Mouse (Mus musculus) right cerebral cortex, postnatal 10 days (tissue): ENCODE measurements around the gene Itpr1.
A peak's percentile ranks its signal among the peaks of the same experiment; 100 is the strongest.

Experiments used
- DNase-seq, 2 experiments: peaks; one replicate each; pipeline ENCODE4 v3.0.0; 2021; ENCODE audit warnings: low spot score in 2 of 2

Itpr1 gene

DNA sequence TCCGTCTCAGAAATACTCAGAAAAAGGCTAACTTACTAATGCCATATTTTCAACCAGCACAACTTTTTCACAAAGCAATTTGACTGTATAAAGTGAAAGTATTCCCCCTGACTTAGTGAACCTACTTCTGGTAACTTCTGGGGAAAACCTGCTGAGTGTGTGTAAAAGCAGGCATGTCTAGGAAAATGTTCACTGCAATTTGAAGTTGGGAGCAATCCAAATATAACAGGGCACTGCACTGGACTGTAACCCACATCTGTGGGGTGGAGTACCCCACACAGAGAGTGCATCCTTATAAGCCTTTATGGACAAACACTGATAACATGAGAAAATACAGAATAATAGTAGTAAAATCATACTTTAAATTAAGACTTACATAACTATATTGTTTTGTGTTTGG is 303.4 kb downstream of the Itpr1 start:
- no peak for DNase-seq

DNA sequence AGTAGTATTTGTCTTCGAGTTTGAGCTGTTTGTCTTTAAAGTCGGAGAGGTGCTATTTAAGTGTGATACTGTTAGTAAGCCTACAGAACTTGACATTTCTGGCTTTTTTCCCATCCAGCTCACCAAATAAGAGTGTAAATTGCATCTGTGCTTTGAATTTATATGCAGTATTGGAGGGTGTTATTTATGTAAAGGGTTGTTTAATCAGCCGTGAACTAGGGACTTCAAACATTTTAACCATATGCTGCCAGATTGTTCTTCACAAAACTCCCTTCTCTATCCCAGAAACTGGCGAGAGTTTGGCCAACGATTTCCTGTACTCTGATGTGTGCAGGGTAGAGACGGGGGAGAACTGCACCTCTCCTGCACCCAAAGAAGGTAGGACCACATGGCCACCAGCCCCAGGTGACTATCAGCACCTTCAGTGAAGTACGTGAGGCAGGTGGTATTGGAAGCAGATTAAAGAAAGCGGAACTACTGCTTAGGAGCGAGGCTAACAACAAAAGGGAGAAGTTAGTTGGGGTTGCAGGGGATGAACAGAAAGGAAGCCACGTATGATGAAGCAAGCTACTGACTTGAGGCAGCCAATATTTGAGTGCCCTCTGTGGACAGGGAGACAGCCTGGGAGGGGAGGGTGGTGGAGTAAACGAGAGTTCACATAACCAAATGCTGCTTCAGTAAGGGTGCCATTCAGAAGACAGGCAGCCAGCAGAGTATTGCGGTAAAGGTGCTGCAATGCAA is 304.5 kb downstream of the Itpr1 start:
- DNase-seq, result no peak

DNA sequence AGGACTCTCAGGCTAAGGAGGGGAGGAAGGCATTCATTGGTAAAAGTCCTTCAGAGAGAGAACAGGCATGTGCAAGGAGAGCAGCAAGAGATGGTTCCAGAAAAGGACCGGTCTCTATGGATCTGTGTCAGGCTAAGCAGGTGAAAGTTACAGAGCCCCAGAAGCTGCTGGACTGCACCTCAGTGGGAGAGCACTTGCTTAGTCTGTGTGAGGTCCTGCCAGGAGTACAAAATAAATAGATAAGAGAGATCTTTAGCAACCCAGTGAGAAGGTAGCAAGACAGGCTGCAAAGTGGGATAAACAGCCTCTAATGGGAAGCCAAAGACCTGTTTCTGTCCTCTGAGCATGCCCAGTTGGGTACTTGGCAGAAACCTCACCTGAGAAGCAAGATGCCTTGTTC is 305.1 kb downstream of the Itpr1 start:
- no peak for DNase-seq

DNA sequence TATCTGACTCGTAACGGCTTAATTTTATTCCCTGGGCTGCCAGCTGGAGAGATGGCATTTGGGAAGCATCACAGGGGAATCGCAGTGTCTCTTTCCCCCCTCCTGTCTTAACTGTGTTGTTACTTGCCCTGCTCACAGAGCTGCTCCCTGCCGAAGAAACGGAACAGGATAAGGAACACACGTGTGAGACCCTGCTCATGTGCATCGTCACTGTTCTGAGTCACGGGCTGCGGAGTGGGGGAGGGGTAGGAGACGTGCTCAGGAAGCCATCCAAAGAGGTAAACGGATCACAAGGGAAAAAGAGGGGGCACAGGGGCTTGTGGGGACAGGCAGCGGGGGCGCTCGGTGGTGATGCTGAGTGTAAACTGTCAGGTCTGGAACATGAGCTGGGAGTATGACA is 305.7 kb downstream of the Itpr1 start:
- DNase-seq, result peak in 1 of 2 experiments; percentile 35

DNA sequence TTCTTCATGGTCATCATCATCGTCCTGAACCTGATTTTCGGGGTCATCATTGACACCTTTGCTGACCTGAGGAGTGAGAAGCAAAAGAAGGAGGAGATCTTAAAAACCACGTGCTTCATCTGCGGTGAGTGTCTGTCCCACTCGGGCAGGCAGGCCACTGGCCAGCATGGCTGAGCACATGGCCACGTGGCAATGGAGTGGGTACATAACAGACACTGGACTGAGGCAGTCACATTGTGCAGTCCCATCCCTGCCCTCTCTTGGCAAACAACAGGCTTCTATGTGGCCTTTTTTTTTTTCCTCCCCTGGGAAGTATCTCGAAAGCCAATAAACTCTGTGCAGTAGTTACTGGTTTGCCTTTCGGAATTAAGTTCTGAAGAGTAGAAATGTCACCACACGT is 306.4 kb downstream of the Itpr1 start:
- no peak for DNase-seq

DNA sequence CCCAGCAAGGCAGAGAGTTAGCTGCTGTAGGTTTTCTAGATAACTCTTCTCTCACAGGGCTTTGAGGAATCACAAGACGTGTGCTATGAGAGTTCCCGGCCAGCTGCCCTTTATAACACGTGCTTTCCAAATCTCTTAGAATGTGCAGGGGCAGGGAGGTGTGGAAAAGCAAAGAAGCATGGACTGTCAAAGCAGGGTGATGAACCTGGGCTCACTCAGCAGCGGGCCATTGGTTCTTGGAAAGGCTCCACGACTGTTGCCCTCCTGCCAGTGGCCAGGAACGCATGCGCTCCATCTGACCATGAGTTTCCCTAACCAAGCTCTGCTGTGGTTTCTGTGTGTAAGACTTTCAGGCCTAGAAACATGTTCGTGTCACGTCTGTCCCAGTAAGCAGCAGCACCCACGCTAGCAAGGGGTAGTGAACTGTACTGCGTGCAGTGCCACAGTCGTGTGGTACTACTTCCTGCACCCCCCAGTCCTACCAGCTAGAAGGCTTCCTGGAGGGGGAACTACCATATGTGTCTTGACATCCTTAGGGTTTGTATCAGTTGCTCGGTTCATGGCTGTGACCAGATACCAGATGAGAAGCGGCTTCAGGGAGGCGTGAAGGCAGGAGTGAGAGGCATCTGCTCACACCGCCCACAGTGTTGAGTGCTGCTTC is 311.2 kb downstream of the Itpr1 start:
- DNase-seq, result no peak

DNA sequence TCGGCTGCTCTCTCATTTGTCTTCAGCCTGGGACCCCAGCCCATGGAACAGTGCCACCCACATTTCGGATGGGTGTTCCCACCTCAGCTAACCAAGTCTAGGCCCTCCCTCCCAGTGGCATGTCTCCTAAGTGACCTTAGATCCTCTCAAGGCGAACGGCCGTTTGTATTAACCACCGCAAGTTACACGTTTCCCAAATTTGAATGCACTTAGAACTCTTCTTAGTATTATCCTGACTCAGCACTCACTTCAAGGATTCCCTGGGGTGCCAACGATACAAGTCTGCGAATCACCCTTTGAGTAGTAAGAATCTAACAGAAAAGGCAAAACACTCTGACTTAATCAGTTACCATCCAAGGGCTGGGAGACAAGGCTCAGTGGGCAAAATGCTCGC is 311.7 kb downstream of the Itpr1 start:
- no peak for DNase-seq

DNA sequence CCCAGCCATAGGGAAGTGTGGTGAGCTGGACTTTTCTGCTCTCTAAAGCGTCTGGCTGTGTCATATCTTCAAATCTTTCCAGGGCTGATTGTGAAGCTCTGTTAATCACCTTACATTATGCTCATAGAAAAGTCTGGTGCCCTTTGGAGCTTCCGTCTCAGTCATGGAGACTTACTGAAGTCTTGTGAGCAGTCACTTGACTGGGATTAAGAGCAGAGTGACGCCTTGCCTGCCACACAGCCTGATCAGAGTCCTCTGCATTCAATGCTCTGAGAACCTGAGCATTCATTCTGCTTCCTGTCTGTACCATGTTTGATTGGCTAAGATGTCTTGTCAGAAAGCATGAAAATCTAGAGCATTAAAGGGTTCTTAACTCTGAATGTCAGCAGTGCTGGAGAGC is 314.7 kb downstream of the Itpr1 start:
- no peak for DNase-seq

DNA sequence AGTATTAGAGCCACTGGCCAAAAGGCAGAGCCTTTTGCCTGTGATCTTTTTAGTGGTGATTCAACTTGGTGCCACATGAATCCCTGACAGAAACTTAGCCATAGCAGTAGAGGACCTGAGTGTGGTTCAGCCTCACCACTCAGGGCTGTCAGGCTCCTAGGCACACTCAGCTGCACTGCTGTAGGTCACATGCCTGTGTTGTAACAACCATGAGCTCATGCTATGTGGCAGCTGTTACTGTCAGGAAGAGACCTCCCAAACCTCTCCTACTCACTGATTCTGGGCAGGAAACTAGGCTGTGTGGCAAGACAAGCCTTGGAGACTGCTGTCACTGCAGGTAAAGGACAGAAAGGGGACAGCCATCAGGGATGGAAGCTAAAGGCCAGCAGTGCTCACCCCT is 315.1 kb downstream of the Itpr1 start:
- DNase-seq, result no peak

DNA sequence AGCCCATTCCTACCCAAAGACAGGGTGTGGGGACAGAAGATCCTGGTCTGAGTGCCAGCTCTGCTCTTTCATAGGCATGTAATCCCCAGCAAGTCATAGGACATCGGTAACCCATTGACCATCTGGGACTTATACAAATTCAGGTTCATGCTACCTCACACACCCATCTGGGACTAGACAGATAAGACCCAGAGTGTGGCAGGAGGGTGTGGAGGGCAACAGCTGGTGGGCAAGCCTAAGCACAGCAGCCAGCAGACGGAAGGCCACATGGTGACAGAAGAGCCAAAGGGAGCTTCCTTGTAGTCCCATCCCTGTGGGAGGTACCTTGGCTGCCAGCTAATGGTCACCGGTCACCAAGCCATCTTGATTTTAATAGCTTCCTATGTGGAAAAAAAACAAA is 316.3 kb downstream of the Itpr1 start:
- DNase-seq, result no peak

DNA sequence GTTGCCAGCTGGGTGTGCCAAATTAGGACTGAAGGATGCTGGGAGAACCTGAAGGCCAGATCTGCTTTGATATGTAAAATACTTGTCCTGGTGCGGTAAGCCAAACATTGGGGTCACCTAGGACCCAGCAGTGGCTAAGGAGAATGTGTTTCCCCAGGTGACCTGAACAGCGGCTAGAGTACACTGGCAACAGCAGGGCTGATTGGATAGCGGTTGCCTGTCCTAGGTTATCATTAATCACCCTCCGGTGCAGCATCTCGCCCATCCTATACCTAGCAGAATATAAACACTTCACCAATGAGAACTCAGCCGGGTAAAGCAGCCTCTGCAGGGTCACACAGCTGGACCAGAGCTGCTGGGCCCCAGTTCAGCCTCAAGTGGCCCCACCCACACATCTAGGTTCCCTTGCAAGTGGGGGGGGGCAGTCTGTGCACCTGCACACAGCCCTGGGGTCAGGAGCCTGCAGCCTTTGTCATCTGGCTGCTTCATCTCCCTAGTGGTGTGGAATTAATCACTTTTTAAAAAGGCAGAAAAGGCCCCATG is 318.0 kb downstream of the Itpr1 start:
- DNase-seq, result no peak

DNA sequence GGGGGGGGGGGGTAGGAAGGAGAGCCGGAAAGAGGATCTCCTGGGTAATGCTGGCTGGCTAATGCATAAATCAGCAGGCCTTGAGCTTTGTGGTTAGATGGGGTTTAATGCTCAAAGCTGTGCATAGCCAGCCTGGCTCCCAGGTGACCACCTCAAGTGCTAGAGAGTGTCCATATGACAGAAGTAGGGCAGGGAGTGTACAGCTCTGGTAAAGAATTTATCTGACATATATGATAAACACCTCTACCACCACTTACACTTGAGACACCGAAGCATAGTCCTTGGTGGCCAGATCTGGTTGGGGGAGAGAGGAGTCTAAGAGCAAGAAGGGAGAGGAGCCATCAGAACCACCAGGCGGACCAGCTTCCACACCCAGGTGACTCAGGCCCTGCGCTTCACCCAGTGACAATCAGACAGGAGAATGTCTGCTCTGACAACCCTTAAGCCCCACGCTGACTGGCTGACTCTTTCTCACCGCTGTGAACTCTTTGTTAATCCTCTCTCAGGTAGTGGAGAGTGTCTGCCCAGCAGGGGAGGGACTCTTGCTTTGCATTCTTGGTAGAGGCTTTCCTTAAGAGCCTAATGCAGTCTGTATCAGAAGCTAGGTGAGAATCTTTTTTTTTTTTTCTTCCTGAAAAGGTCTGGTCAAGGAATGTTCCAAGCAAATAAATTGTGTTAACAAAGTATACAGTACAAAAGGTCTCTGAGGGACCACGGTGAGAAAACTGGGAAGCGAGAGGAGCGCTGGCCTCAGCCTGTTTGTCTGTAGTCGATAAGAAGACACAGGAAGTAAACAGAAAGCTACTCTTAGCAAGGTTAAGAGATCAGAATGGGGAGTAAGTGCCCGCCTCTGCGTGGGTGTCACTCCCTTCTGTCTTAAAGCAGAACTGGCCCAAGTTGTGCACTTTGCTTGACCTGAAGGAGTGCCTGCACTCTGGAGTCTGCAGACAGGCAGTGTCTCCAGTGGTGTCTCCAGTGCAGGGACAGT is 318.7 kb downstream of the Itpr1 start:
- no peak for DNase-seq

DNA sequence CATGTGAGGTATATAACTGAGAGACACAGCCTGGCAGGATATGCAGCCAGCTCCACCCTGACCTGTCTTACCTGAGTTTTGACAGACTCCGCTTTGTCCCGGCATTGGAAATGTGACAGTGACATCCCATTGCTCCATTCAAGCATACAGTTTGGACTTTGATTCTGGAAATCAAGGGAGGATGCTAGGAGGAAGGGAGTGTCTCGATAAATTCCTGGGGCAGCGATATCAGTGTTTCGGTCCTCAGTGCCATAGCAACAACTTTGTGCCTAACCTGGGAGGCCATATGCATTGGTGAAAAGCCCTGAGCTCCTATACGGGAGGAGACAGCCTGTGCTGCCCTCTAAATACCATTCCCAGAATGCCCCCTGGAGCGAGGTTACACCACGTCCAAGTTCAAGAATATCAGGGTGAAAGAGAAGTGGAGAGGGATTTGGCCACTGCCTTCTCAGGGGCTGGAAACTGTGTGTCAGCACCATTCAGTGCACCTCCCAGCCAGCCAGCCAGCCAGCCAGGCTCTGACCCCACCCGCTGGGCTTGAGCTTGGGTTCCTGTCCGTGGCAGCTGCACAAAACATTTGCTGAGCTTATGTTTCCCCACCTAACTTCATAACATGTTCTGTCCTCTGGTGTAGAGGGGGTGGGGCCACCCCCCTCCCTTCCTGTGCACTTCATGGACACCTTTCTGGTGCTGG is 319.7 kb downstream of the Itpr1 start:
- DNase-seq, result no peak

DNA sequence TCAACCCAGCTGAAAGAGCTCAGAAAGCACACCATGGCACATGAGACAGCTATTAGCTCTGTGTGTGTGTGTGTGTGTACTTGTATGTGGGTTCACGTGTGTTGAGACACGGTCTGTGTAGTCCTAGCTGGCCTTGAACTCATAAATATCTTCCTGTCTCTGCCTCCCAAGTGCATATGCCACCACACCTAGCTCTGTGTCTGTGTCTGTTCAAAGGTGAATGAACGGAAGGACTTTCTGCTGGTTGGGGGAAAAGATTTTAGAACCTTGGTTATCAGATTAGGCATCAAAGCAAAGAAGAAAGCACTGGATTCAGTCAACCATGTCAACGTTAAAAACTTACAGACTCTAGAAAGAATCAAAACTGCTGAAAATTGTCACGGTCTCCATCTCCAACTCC is 321.2 kb downstream of the Itpr1 start:
- DNase-seq, result no peak

DNA sequence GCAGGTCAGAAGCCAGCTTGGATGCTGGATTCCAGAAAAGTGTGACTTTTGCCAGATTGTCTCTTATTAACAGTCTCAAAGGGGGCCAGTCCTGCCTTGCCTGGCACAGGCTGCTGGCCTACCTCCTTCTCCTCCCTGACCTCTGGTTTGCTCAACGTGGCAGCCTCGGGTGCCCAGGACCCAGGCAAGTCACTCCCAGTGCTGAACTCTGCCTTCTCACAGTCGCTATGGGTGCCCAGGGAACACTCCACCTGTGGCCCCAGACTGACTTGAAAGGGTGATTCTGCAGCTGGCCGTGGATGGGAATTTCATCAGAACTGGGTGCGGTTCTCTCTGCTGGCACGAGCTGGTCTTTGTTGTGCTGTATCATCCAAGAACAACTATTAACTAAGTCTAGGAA is 321.7 kb downstream of the Itpr1 start:
- DNase-seq, result no peak

DNA sequence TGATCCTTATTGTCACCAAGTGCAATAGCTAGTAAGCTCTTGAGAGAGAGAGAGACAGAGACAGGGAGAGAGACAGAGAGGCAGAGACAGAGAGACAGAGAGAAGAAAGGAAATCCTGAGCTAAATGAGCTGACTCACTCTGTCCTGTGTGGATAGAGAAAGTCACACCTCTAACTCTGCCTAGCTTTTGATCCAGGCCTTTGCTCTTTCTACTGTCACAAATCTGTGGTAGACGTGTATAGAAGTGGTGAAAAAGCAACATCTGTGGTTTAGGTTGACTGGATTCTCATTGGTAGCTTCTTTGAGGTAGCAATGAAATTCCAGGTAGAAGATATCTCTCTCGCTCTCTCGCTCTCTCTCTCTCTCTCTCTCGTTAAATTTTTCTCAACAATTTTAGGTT is 322.4 kb downstream of the Itpr1 start:
- DNase-seq, result no peak

DNA sequence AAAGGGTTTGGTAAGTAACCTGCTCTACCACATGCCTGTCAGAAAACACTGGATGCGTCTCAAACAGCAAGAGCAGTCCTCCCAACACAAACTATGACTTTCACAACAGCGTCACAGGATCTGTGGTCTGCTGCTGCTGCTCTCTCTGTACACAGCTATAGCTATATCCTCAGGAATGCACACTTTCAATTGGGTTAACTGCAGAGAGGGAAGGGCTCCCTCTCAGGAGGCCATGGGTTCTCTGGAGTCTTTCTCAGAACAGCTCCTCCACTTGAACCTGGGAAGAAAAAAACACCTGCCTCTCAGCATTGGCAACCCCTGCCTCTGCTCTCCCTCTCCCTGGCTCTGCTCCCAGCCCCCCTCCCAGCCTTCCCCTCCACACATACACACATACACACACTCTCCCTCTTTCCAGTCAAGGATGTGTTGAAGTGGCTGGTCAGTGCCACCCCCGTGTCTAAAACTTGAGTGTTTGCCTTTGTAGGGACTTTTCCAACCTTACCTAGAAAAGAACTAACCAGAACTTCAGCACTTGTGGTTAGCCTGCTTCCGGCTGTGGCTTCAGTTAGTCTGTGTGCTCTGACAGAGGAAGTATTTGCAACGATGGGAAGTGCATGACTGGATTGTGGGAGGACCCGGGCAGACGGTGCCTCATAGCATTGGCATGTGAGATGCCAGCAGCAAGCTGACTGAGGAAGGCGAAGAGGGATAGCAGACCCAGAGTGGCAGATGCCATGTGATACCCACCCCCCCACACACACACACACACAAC is 323.8 kb downstream of the Itpr1 start:
- DNase-seq, result no peak

DNA sequence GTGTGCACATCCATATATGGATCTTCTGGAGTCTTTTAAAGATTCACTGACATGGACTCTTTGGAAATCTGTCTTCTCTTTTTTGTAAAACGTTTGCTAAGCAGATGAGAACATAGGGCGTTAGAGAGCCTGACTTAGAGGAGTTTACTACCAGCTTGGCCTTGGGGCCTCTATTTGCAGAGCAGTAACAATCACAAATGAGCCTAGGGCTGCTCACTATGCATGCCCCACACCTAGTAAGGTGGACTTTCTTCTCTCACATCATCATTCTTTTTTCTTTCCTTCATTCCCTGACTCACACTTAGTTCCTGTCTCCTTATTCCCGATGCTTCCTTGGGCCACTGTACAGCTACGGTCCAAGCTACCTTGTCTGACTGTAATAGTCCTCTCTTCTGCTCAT is 325.5 kb downstream of the Itpr1 start:
- DNase-seq, result no peak

DNA sequence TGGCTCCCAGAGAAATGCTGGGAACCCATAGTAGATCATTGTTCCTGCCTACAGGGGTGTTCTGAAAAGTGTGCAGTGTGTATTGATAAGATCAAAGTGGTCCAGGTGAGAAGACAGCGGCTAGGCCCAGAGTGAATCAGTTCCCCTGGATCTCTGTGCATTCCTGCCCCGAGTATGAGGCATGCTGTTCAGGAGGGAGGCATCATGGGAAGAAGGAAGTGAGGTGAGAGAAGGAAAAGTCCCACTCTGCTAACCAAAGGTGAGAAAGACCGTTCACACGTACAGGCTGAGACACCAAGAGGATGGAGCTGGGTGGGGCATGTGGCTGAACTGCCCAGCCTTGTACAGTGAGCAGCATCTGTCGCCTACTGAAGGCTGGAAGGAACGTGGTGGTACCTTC is 327.5 kb downstream of the Itpr1 start:
- DNase-seq, result no peak

DNA sequence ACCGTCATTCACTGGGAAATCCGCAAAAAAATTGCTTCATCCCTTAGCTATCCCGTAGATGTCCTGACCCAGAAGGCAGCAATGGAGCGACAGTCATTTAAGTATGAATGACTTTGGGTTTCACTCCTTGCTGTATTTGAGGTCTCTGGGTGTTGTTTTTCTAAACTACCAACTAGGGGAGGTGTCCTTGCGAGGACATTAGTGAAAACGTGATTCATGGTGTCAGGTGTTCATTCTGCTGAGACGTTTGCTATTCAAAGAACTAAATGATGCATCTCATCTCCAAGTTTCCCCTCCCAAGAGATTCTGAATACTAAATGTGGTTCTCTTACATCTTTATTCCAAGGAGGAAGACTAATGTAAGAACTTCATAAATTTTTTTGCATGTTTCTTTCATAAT is 332.0 kb downstream of the Itpr1 start:
- no peak for DNase-seq

DNA sequence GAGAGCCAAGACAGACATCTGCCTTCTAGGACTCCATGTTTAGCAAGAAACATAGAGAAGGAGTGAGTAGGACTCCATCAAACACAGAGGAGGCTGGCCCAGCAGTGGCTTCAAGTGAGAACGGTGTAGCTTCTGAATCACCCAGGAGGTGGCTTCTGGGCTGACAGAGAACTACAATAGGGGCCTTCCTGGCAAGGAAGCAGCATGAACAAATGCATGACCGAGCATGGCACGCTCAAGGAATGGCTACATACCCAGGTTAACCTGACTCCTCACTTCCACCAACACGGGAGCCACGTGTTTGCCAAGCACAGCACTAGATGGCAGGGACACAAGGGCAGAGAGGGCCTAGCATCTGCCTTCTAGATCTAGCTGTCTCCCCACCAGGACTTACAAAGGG is 332.6 kb downstream of the Itpr1 start:
- no peak for DNase-seq
